Mouse (Mus musculus): Measurements from ENCODE around the gene Arl15.

The Arl15 gene

DNA sequence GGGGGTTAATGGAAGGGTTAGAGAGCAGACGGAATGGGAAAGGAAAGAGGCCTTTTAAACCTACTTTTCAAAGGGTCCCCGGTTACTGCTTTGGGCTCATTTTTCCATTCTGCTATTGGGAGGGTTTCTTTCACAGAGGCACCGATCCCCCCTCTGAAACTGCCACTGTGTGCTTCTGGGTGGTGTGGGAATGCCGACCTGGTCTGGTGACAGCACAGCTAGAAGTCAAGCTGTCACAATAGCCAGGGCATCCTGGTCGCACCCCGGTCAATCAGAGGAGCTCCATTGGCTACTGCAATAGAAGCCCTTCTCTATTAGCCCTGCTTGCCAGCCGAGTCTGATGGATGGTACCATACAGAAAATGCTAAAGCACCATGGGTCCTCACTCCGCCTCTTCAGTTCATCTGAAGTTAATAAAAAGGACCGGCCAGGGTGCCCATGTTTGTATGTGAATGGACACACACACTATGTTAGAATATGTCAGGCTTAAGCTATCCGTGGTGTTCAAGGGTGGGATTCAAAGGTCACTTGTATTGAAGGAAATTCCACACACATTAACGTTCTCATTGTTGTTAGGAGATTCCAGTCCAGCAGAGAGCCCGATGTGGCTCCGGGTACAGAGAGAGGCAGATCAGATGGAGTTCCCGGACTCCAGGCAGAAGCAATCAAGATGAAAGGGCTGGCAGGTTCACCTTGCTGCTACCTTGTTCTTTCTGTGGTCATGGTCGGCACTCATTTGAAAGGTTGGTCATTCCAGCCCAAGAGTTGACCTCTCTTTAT lies 258.3 kb downstream of the Arl15 start:
- DNase-seq (ENCODE audit: low read depth in 1 of 2, low spot score in 2 of 2): no peak

DNA sequence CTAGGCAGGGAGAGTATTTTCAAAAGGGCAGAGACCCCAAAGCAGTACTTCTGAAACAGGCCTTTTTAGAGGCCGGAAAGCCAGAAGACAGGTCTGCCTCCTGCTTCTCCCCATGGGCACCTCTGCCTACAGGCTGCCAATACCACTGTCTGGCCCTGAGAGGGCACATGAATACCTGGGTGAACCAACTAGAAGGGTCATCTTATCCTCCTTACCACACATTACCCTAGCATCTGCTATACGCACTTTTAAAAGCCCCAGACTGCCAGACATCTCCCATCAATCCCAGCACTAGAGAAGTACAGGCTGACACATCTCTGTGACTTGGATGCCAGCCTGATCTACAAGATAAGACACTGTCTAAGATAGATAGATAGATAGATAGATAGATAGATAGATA lies 259.0 kb downstream of the Arl15 start:
- no peak for DNase-seq (ENCODE audit: low read depth in 1 of 2, low spot score in 2 of 2)

DNA sequence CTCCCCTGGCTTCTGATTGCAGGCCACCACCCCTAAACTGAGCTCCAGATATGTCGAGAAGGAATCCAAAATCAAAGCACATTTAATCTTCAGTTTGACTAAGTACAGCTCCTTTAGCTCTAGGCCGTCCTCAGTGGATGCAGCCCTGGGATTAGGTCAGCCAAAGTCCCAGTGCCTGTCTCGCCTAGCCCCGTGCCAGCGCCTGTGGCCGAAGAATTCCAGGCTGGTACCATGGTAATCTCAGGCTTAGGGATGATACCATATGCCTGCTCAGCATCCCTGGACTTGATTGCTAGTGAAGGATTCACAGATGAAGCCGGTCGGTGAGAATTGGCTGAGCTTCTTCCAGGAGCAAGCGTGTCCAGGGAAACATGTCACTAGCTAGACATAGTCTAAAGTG lies 261.4 kb downstream of the Arl15 start:
- no peak for DNase-seq (ENCODE audit: low read depth in 1 of 2, low spot score in 2 of 2)

DNA sequence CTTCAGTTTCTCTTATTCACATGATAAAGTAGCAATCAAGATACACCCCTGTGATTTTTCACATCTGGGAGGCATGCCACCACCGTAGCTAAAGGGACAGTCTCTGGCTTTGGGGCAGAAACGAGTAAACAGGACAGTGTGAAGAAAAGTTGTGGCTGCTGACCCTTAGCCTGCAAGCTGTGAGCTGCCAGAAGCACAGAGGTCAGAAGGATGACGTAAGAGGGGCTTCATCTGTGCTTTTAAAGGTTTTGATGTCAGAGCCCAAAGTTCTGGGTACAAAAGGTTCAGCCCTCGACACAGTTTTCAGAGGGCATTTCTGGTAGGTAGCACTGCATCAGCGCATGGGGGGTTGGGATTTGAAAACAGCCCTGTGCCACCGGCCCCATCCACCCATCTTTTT lies 266.0 kb downstream of the Arl15 start:
- no peak for DNase-seq (ENCODE audit: low read depth in 1 of 2, low spot score in 2 of 2)

DNA sequence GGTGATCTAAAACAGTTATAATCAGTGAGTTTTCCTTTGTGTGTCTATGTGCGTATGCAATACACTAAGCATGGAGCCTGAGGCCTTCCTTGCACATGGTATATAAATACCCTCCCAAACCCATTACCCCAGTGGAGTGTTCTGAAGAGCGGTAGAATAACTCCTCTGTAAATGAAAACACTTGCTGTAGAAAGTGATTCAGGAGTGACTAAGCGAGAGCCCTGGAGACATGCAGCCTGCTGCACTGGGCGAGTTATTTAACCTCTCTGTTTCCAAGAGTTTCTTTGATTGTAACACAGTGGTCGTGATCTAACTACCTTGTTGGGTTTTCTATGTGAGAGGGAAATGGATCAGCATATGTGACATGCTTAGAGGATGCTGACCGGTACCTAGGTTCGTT lies 266.9 kb downstream of the Arl15 start:
- no peak for DNase-seq (ENCODE audit: low read depth in 1 of 2, low spot score in 2 of 2)

DNA sequence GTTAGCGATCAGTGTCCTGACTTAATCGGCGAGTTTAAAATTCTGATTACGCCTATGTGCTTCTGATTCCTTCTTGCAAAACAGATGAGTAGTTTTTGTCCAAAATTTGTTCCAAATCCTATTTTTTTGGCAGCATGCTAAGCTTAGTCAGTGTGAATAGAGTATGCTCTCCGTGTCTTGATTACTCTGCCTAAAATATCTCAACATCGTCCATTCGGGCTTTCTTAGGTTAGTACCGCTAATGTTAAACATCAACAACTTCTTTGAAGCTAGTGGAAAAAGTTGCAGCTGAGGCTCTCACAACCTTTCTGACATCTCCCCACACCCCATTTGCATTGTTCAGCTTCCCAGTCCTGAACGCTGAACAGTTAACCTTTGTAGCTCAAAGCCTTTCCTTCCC lies 269.8 kb downstream of the Arl15 start:
- no peak for DNase-seq (ENCODE audit: low read depth in 1 of 2, low spot score in 2 of 2)

DNA sequence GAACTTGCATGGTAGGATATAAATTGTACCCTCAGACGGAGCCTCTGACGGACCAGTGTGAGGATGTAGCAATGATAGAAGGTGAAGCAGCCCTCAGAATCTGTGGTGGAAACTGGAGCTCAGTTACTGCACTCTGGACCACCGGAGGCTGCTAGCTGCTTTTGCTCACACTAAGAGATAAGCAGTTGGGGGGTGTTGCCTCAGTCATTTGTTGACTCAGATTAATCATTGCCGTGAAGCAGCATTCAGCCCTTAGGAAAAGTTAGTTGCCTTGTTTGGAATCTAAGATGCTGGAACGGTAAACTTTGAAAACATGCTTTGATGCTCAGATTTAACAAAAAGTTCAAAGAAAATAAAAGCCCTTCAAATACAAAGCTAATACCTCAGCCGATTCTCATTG lies 270.7 kb downstream of the Arl15 start:
- DNase-seq (ENCODE audit: low read depth in 1 of 2, low spot score in 2 of 2): no peak

DNA sequence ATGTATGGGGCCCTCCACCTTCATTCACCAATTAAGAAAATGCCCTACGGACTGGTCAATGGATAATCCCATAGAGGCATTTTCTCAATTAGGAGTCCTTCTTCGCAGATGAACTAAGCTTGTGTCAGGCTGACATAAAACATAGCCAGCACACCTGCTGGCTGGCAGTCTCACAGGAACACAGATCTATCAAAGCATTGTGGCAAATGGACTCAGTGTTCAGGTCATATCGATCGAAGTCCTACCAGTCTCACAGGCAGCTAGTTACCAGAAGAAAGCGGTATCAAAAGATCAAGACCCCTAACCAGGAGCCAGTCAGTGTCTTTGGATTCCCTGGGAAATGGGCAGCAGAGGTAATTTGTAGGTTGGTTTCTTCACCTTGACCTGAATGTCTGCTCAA lies 274.1 kb downstream of the Arl15 start:
- no peak for DNase-seq (ENCODE audit: low read depth in 1 of 2, low spot score in 2 of 2)

DNA sequence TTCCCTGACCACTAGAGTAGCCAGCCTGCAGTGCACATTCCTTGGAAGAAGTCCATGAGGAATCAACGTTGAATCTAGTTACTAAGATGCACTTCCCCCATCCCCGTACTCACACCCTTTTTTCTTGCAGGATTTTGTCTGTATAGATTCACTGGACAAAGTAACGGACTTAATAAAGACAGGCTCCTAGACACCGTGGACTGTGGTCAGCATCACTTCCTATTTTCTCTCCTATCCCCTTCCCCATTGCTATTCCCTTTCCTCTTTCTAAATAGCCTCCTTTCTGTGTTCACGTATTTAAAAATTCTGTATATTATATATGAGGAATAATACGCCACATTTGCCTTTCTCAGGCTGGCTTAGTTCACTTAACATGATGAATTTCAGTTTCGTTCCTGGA lies 277.1 kb downstream of the Arl15 start:
- DNase-seq (ENCODE audit: low read depth in 1 of 2, low spot score in 2 of 2): no peak

DNA sequence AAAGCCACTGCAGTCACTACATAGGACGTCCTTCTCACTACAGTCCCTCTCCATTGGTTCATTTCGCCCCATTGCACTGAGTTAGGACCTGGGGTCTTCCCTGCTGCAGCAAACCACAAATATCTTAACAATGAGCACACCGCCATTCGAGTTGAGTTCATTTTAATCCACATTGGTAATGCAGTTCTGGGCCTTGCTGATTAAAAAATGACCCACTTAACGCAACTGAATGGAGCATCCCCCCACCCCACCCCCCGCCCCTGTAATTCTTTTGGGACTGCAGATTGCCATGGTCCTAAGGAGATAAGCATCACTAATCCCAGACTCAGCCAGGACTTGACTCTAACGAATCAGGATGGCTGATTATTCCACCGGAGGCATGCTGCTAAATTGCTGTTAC lies 280.2 kb downstream of the Arl15 start:
- DNase-seq (ENCODE audit: low read depth in 1 of 2, low spot score in 2 of 2): no peak

DNA sequence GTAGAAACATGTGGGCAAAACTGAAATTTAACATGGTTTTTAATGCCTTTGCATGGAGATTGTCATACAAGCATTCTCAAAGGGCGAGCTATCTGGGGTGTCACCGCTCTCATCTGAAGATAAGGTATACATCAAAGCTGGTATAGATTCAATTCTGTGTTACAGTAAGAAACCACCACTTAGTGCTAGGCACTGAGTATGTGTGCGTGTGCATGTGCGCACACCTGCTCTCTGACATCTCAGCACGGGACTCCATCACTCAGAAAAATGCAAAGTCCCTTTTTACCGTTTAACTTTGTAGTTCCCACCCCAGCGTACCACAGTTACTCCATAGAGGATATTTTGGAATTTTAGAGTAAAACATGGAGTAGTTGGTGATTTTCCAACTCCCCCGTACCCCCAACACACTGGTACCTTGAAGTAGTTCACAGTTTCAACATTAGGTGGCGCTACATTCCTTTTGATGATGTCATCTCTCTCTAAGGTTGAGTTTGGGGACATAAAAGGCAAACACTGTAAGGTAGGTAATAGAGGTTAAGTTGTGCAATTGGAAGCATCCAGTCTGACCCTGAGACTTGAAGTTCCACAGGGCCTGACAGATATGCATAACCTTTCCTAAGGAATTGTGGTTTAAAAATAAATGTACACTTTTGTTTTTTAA lies 281.5 kb downstream of the Arl15 start:
- no peak for DNase-seq (ENCODE audit: low read depth in 1 of 2, low spot score in 2 of 2)

DNA sequence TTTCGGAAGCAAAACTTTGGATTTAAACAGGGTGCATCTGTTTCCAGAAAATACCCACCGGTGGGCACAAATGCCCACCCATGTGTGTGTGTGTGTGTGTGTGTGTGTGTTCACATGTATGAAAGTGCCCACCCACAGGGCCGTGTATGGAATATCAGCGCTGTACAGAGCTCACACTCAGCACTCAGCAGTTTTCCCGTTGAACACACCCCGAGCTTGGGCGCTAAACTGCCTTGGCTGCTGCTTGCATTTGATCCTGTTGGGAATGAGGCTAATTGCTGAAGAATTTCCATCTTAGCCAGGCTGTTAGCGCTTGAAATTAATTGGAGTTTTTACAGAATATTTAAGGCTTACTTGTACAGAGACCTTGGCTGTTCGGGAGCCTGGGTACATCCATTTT lies 282.9 kb downstream of the Arl15 start:
- no peak for DNase-seq (ENCODE audit: low read depth in 1 of 2, low spot score in 2 of 2)

DNA sequence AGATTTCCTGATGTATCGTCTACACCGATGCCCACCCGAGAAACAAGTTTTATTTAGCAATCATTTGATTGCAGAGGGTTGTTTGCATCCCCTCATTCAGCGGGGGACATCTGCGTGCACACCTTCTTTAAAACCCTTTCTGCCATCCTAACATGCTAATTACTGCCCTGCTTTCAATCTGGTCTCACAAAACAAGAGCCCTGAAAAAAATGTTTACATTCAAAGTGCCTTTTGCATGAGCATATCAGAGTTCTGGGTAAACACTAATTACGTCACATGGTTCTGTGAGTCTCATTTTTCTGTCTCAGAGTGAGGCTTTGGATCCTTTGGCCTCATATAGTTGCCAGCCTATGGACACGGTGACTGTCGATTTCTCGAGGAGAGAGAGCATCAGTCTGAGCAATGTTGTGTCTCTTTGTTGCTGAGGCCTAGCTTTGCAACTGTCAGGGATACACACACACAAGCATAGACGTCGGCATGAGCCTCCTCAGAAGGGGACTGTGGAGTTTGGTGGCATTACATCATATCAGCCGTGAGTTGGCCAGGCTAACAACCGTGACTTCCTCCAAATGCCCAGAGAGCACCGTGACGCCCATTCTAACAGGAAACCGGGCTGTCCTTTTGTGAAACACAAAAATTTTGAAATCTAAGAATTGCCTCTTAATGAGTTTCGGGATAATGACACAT lies 283.4 kb downstream of the Arl15 start:
- DNase-seq (ENCODE audit: low read depth in 1 of 2, low spot score in 2 of 2): peak in 1 of 2 experiments; percentile 17

DNA sequence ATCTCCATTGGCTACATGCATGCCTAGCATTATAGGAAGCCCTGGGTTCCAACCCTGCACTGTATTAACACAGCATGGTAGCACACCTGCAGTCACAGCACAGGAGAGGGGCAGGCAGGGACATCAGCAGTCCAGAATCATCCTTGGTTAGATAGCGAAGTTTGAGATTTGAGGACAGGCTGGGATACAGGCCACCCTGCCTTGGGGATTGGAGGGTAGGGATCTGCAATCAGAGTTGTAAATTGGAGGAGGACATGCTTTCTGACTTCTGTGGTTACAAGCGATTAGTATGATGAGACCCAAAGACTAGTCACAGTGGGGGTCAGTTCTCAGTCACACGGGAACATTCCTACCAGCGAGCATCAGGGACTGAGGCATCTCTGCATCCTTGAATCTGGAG lies 284.5 kb downstream of the Arl15 start:
- no peak for DNase-seq (ENCODE audit: low read depth in 1 of 2, low spot score in 2 of 2)

DNA sequence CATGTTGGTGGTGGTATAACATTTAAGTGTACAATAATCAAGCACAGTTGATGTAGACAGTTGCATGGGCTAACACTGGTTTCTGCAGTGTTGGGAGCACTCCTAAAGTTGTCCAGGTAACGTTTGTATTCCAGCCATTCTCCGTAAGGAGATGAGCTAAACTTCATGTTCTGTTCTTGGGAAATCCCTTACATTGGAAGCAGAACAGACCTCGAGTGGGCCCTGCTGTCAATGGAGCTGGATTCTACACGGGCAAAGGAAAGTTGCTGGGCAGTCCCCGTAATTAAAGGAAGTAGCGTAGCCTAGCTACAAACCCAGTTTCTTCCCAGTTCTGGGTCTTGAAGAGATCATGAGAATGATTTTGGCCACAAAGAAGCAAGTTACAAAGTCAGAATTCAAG lies 285.4 kb downstream of the Arl15 start:
- no peak for DNase-seq (ENCODE audit: low read depth in 1 of 2, low spot score in 2 of 2)

DNA sequence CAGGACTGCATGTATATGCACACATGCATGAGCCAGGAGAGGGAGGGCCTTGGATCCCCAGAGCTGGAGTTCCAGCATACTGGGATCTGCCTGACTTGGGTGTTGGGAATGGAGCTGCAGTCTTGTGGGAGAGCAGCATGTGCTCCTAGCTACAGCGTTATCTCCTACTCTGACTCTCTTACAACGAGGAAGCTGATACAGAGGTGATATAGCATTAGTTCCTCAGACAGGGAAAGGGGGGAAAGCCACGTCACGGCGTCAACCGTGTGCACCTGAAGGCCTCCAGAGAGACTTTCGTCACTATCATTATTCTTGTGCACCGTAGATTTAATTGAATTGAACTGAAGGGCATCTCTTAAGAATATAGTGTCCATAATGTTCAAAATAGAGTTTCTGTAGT lies 286.2 kb downstream of the Arl15 start:
- no peak for DNase-seq (ENCODE audit: low read depth in 1 of 2, low spot score in 2 of 2)

DNA sequence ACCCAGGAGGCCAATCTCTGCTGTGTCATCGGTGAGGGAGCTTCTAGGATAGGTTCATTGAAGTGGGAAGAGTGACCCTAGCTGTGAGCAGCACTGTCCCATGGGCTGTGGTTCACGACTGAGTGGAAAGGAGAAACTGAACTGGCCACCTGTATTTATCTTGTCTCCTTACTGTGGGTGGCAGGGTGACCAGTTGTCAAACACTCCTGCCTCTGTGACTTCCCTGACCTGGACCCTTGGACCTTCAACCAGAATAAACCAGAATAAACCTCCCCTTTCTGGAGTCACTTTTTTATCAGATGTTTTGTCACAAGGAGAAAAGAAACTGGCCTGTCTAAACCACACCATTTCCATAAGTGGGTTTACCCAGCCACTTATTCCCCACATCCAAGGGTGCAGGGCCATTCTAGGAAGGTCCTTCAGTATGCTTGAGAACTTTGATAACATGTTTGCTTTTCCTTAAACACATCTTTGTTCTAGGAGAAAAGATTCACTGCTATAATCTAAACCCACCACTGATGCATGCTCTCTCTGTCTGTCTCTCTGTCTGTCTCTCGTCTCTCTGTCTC lies 289.3 kb downstream of the Arl15 start:
- DNase-seq (ENCODE audit: low read depth in 1 of 2, low spot score in 2 of 2): no peak

DNA sequence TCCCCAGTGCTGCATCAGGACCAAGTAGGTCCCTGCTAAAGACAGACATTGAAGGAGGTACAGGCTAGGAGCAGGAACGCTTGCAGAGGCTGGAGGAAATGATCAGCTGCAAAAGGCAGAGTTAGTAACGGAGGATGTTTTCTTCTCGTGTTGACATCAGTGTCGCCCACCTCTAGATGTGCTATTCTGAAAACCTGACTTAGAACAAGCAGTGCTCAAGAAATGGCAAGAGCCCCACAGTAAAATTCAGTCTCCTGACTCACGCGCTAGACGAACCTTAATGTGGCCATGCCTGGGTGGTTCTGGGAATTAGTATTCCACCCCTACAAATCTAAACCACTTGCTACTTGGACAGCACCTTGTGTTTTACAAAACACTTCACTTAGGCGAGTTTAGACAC lies 291.1 kb downstream of the Arl15 start:
- DNase-seq (ENCODE audit: low read depth in 1 of 2, low spot score in 2 of 2): no peak

DNA sequence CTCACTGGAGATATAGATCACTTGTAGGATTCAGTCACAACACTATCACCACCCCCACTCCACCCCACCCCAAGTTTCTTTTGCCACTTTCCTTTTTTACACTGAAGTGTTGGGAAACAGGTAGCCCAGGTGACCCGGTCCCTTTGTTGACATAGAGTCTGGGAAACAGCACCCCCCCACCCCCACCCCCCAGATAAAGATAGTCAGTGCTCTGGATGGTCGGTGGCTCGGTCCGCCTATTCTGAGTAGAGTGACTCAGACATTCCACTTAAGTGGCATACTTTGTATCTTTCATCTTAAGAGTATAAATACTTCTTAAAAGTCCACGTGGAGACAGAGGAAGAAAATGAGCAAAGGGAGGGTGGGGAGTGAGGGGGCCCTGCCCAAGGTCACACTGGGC lies 292.0 kb downstream of the Arl15 start:
- no peak for DNase-seq (ENCODE audit: low read depth in 1 of 2, low spot score in 2 of 2)

DNA sequence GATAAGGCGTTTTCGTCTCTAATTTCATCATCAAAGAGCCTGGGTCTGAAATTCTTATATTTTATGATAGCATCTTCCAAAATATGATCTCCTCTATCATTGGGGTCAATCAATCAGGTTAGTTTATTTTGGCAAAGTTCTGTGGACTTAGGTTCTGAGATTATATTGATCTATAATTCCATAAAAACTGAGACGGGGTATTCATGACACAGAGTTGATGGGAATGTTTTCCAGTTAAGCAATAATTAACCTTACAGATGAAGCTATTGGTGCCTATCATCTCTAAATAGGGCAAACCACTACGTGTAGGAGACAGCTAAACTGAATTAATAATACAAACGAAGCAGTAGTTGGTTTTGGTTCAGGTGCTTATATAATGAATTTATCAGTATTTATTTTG lies 292.5 kb downstream of the Arl15 start:
- DNase-seq (ENCODE audit: low read depth in 1 of 2, low spot score in 2 of 2): no peak

DNA sequence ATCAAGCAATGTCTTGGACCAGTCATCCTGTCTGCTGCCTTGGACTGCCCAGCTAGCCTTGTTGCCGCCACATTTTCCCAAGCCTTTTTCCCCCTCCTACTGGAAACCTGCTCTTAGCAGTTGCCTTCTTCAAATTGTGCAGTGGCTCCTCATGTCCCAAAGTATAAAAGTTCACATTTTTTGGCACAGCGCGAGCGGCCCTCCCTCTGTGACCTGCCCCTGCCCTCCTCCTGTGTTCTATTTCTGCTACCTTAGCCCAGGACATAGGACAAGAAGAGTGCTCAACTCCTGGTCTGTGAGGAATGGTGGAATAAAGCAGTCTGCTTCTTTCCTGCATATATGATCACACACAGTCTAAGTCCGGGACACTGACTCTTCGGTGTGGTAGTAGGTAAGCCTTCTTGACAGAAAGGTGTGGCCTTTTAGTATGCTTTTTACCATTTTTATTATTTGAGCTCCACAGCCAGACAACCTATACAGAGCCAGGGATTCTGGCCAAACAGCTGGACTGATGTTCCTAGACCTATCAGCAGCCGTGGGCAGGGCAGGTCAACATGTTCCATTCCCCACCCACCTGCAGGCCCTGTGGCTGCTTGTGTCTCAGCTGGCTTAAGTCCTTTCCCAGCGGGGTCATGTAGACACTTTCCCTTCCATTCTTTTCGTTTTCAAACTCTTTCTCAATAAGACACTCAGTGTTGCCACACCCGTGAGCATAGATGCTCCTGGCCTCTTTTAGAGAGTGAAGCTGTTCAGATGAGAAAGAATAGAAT lies 293.6 kb downstream of the Arl15 start:
- DNase-seq (ENCODE audit: low read depth in 1 of 2, low spot score in 2 of 2): no peak

All from monocyte, adult 2 months (primary cell).